Mouse (Mus musculus): ENCODE data around the gene Nectin2. TPM values are rescaled to one million over a fixed set of nuclear protein-coding genes. Genes with fewer than 3 reads are reported as not detected.
A peak's percentile ranks its signal among the peaks of the same experiment; 100 is the strongest.

Nectin2 gene
- polyA plus RNA-seq, 1 experiment from 2014 or later = 86.6 TPM

GRCm38 (mm10) chr7:19783630-19784029 lies 33.3 kb upstream of the Nectin2 start:
- Histone ChIP-seq H3K9ac (no peak overlapping the region), H3K27me3 (no peaks in the 10 kb centered on the region), H3K27ac (replicated peaks) (no peak overlapping the region), H3K9me3 (replicated peaks) (no peaks in the 10 kb centered on the region), H3K36me3 (no peaks in the 10 kb centered on the region), H3K4me1 (0 out of 2 replicates have a peak, but pooled peaks cover 5% of the 10 kb centered on the region), H3K4me2 (replicated peaks) (no peak overlapping the region), H3K4me3 (replicated peaks) (no peak overlapping the region)
- WGBS = 69% methylated on average over 8 of the region's 8 CpGs
- ATAC-seq (ENCODE audit: insufficient number of reproducible peaks, low FRiP score, low TSS enrichment, low read depth) = no peak

GRCm38 (mm10) chr7:19782645-19783044 lies 32.4 kb upstream of the Nectin2 start:
- Histone ChIP-seq H3K36me3 (no peaks in the 10 kb centered on the region), H3K27ac (replicated peaks) (no peak overlapping the region), H3K27me3 (no peaks in the 10 kb centered on the region), H3K4me1 (0 out of 2 replicates have a peak, but pooled peaks cover 7% of the 10 kb centered on the region), H3K4me2 (replicated peaks) (no peak overlapping the region), H3K4me3 (replicated peaks) (no peak overlapping the region), H3K9me3 (replicated peaks) (no peaks in the 10 kb centered on the region), H3K9ac (no peak overlapping the region)
- 95% methylated on average over 4 of the region's 4 CpGs for WGBS
- no peak for ATAC-seq (ENCODE audit: insufficient number of reproducible peaks, low FRiP score, low TSS enrichment, low read depth)

- Histone ChIP-seq H3K36me3 (no peaks in the 10 kb centered on the region), H3K4me1 (0 out of 2 replicates have a peak, but pooled peaks cover 7% of the 10 kb centered on the region), H3K4me2 (replicated peaks) (no peak overlapping the region), H3K9me3 (replicated peaks) (no peaks in the 10 kb centered on the region), H3K27ac (replicated peaks) (no peak overlapping the region), H3K4me3 (replicated peaks) (no peak overlapping the region), H3K9ac (no peak overlapping the region), H3K27me3 (no peaks in the 10 kb centered on the region)
- no peak for ATAC-seq (ENCODE audit: insufficient number of reproducible peaks, low FRiP score, low TSS enrichment, low read depth)
- 88% methylated on average over 7 of the region's 7 CpGs for WGBS
These were observed 31.5 kb upstream of the Nectin2 start for GRCm38 (mm10) chr7:19781741-19782140.

- Histone ChIP-seq H3K4me1 (0 out of 2 replicates have a peak, but pooled peaks cover 3% of the 10 kb centered on the region), H3K9ac (no peak overlapping the region), H3K4me2 (replicated peaks) (no peak overlapping the region), H3K4me3 (replicated peaks) (no peak overlapping the region), H3K27ac (replicated peaks) (no peak overlapping the region), H3K36me3 (no peaks in the 10 kb centered on the region), H3K9me3 (replicated peaks) (no peaks in the 10 kb centered on the region), H3K27me3 (no peaks in the 10 kb centered on the region)
- no peak for ATAC-seq (ENCODE audit: insufficient number of reproducible peaks, low FRiP score, low TSS enrichment, low read depth)
- 82% methylated on average over 4 of the region's 4 CpGs for WGBS
These were observed 29.6 kb upstream of the Nectin2 start for GRCm38 (mm10) chr7:19779903-19780302.

- H3K36me3 ChIP-seq = no peaks in the 10 kb centered on the region
- H3K9ac ChIP-seq = no peak overlapping the region
- H3K9me3 ChIP-seq (replicated peaks) = no peaks in the 10 kb centered on the region
- no peak overlapping the region for H3K27ac ChIP-seq (replicated peaks)
- H3K27me3 ChIP-seq = no peaks in the 10 kb centered on the region
- H3K4me3 ChIP-seq (replicated peaks) = no peak overlapping the region
- WGBS = 78% methylated on average over 8 of the region's 8 CpGs
- no peak overlapping the region for H3K4me2 ChIP-seq (replicated peaks)
- H3K4me1 ChIP-seq = 0 out of 2 replicates have a peak, but pooled peaks cover 3% of the 10 kb centered on the region
- ATAC-seq (ENCODE audit: insufficient number of reproducible peaks, low FRiP score, low TSS enrichment, low read depth) = no peak
These were observed 28.4 kb upstream of the Nectin2 start for GRCm38 (mm10) chr7:19778645-19779044.

- no peak overlapping the region for H3K9ac ChIP-seq
- WGBS = 85% methylated on average over 11 of the region's 11 CpGs
- H3K4me3 ChIP-seq (replicated peaks) = no peak overlapping the region
- no peaks in the 10 kb centered on the region for H3K36me3 ChIP-seq
- no peaks in the 10 kb centered on the region for H3K9me3 ChIP-seq (replicated peaks)
- H3K4me2 ChIP-seq (replicated peaks) = no peak overlapping the region
- H3K27me3 ChIP-seq = no peaks in the 10 kb centered on the region
- H3K4me1 ChIP-seq = 0 out of 2 replicates have a peak, but pooled peaks cover 3% of the 10 kb centered on the region
- ATAC-seq (ENCODE audit: insufficient number of reproducible peaks, low FRiP score, low TSS enrichment, low read depth) = peak; percentile 60; the same call in 1 of the 2 replicates
- peak overlapping the region; percentile 13; the same call in 1 of the 2 replicates for H3K27ac ChIP-seq (replicated peaks)
These were observed 26.9 kb upstream of the Nectin2 start for GRCm38 (mm10) chr7:19777049-19777723.

- peaks cover 29% of the 10 kb centered on the region for H3K4me1 ChIP-seq
- 68% methylated on average over 4 of the region's 4 CpGs for WGBS
- ATAC-seq (ENCODE audit: insufficient number of reproducible peaks, low FRiP score, low TSS enrichment, low read depth) = no peak
- H3K4me2 ChIP-seq (replicated peaks) = 0 out of 2 replicates have a peak overlapping the region, but pooled peaks have one; percentile 65
- H3K27ac ChIP-seq (replicated peaks) = 0 out of 2 replicates have a peak overlapping the region, but pooled peaks have one; percentile 34
- H3K36me3 ChIP-seq = no peaks in the 10 kb centered on the region
- no peak overlapping the region for H3K4me3 ChIP-seq (replicated peaks)
- no peaks in the 10 kb centered on the region for H3K27me3 ChIP-seq
- H3K9me3 ChIP-seq (replicated peaks) = no peaks in the 10 kb centered on the region
- no peak overlapping the region for H3K9ac ChIP-seq
These were observed 21.4 kb upstream of the Nectin2 start for GRCm38 (mm10) chr7:19771682-19772081.

GRCm38 (mm10) chr7:19770984-19771391 lies 20.7 kb upstream of the Nectin2 start, which contains the start of gene Bcam:
Bcam (minus strand) TSS chr7:19771016.
- H3K9me3 ChIP-seq (replicated peaks) = no peaks in the 10 kb centered on the region
- H3K4me3 ChIP-seq (replicated peaks) = peak within 1 kb of the TSS; percentile 46
- peak; percentile 20 for ATAC-seq (ENCODE audit: insufficient number of reproducible peaks, low FRiP score, low TSS enrichment, low read depth)
- H3K4me1 ChIP-seq = peaks cover 29% of the 10 kb centered on the region
- 0 out of 2 replicates have a peak, but pooled peaks cover 4% of the 10 kb centered on the region for H3K36me3 ChIP-seq
- H3K27me3 ChIP-seq = no peaks in the 10 kb centered on the region
- H3K9ac ChIP-seq = peak within 1 kb of the TSS; percentile 37
- WGBS = 8% methylated on average over 9 of the region's 9 CpGs
- peak within 1 kb of the TSS; percentile 74 for H3K27ac ChIP-seq (replicated peaks)
- peak within 1 kb of the TSS; percentile 65 for H3K4me2 ChIP-seq (replicated peaks)

- peak; percentile 81 for ATAC-seq (ENCODE audit: insufficient number of reproducible peaks, low FRiP score, low TSS enrichment, low read depth)
- H3K27ac ChIP-seq (replicated peaks) = peak overlapping the region; percentile 74
- under 1% methylated on average over 28 of the region's 28 CpGs for WGBS
- peaks cover 9% of the 10 kb centered on the region; the same call in 1 of the 2 replicates for H3K36me3 ChIP-seq
- peaks cover 29% of the 10 kb centered on the region for H3K4me1 ChIP-seq
- H3K4me2 ChIP-seq (replicated peaks) = peak overlapping the region; percentile 65
- H3K27me3 ChIP-seq = no peaks in the 10 kb centered on the region
- peak overlapping the region; percentile 46 for H3K4me3 ChIP-seq (replicated peaks)
- peak overlapping the region; percentile 37 for H3K9ac ChIP-seq
- no peaks in the 10 kb centered on the region for H3K9me3 ChIP-seq (replicated peaks)
These were observed 20.1 kb upstream of the Nectin2 start for GRCm38 (mm10) chr7:19770375-19770754.

- Histone ChIP-seq H3K4me3 (replicated peaks) (peak overlapping the region; percentile 46), H3K36me3 (peaks cover 13% of the 10 kb centered on the region; the same call in 1 of the 2 replicates), H3K4me2 (replicated peaks) (peak overlapping the region; percentile 65), H3K9ac (peak overlapping the region; percentile 37), H3K27me3 (no peaks in the 10 kb centered on the region), H3K27ac (replicated peaks) (peak overlapping the region; percentile 74), H3K9me3 (replicated peaks) (no peaks in the 10 kb centered on the region), H3K4me1 (peaks cover 29% of the 10 kb centered on the region)
- ATAC-seq (ENCODE audit: insufficient number of reproducible peaks, low FRiP score, low TSS enrichment, low read depth) = no peak
- WGBS = 5% methylated on average over 16 of the region's 16 CpGs
These were observed 19.4 kb upstream of the Nectin2 start for GRCm38 (mm10) chr7:19769434-19770374.

GRCm38 (mm10) chr7:19769001-19769400 lies 18.7 kb upstream of the Nectin2 start:
- Histone ChIP-seq H3K4me3 (replicated peaks) (peak overlapping the region; percentile 46), H3K36me3 (peaks cover 20% of the 10 kb centered on the region), H3K9ac (0 out of 2 replicates have a peak overlapping the region, but pooled peaks have one; percentile 37), H3K9me3 (replicated peaks) (no peaks in the 10 kb centered on the region), H3K27ac (replicated peaks) (peak overlapping the region; percentile 74), H3K27me3 (no peaks in the 10 kb centered on the region), H3K4me1 (peaks cover 29% of the 10 kb centered on the region), H3K4me2 (replicated peaks) (peak overlapping the region; percentile 65)
- WGBS = 23% methylated on average over 4 of the region's 4 CpGs
- peak; percentile 39 for ATAC-seq (ENCODE audit: insufficient number of reproducible peaks, low FRiP score, low TSS enrichment, low read depth)
